Mouse (Mus musculus): ENCODE data around the gene Itpa. TPM values are rescaled to one million over a fixed set of nuclear protein-coding genes. Genes with fewer than 3 reads are reported as not detected.

Gene Itpa
- polyA plus RNA-seq, 1 experiment from 2014 or later, result 156 TPM

DNA sequence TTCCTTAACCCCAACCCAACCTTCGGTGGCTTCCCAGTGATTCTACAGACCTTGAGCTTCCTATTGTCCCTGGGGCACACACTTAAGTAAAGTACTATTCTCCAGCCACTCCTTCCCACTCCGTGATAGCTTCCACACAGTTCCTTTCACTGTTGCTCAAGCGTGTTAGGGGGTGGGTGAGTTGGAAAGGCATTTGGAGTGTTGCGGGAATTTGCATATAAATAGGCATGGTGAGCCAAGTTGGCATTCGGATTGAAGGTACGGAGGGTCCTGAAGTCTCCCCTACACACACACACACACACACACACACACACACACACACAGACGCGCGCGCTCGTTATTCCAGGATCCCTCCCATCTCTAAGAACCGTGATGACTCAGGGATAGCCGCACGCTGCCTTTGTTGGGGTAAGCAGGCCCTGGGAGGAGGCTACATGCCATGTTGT is 30.4 kb downstream of the Itpa start:
- no peak overlapping the region for H3K27ac ChIP-seq (ENCODE audit: low read depth, low read length)
- no peaks in the 10 kb centered on the region for H3K9me3 ChIP-seq (ENCODE audit: control insufficient read depth, low read length)
- peak overlapping the region; percentile 96 for H3K4me2 ChIP-seq
- peaks cover 25% of the 10 kb centered on the region for H3K27me3 ChIP-seq (ENCODE audit: control insufficient read depth, insufficient read depth, low read length)
- peak overlapping the region; percentile 46 for H3K4me3 ChIP-seq (ENCODE audit: low read depth, low read length)
- ATAC-seq (ENCODE audit: low FRiP score) (peak; percentile 30; the same call in 1 of the 2 replicates), DNase-seq (ENCODE audit: low spot score, missing footprints) (peak; percentile 95)
- H3K9ac ChIP-seq (ENCODE audit: low read length), result peak overlapping the region; percentile 44
- 1% methylated on average over 14 of the region's 14 CpGs for WGBS
- H3K4me1 ChIP-seq (ENCODE audit: control insufficient read depth, insufficient read depth, low read length), result peaks cover 6% of the 10 kb centered on the region
- H3K36me3 ChIP-seq (ENCODE audit: control insufficient read depth, insufficient read depth, low read length), result no peaks in the 10 kb centered on the region

DNA sequence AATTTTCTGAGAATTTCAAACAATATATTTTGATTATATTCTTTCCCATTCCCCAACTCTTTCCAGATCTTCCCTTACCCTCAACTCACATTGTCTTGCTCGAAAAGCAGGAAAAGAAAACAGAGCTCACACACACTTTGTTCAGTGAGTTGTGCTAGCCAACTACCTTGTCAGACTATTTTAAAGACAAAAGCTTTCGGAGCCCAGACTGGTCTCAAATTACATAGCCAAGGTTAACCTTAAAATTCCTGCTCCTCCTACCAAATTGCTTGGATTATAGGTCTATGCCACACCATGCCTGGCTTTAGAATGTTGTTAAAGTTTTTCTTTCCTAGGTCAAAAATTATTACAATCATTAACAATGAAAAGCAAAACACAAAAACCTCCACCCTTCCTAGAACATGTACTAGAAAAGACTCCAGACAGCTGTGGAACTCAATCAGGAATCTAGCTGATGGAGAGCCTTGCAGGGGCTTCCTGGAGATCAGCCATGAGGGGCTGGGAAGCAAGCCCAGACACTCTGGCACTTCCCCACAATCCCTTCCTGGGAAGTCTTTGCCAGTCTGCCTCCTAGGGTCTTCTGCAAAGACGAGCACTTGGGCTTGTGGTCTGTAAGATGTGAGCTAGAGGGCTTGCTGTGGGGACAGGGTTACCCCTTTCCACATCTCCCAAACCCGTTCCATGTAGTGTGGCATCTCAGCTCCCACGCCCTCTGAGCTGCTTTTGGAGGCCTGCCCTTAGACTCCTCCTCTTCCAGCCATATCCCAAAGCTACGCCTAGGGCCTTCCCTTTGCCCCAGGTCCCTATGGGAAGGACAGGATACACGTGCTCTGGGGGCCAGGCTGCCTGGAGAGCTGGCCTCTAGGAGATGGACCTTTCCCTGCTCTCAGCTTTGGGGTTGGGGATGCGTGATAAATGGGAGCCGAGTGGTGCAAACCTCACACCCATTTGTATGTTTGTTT is 36.9 kb downstream of the Itpa start:
- WGBS, result 69% methylated on average over 9 of the region's 9 CpGs
- Histone ChIP-seq H3K9ac (ENCODE audit: low read length) (no peak overlapping the region), H3K9me3 (ENCODE audit: control insufficient read depth, low read length) (no peaks in the 10 kb centered on the region), H3K36me3 (ENCODE audit: control insufficient read depth, insufficient read depth, low read length) (no peaks in the 10 kb centered on the region), H3K4me3 (ENCODE audit: low read depth, low read length) (no peak overlapping the region), H3K4me1 (ENCODE audit: control insufficient read depth, insufficient read depth, low read length) (no peaks in the 10 kb centered on the region), H3K27me3 (ENCODE audit: control insufficient read depth, insufficient read depth, low read length) (no peaks in the 10 kb centered on the region), H3K4me2 (no peak overlapping the region), H3K27ac (ENCODE audit: low read depth, low read length) (no peak overlapping the region)
- DNase-seq (ENCODE audit: low spot score, missing footprints), result no peak
- no peak for ATAC-seq (ENCODE audit: low FRiP score)

DNA sequence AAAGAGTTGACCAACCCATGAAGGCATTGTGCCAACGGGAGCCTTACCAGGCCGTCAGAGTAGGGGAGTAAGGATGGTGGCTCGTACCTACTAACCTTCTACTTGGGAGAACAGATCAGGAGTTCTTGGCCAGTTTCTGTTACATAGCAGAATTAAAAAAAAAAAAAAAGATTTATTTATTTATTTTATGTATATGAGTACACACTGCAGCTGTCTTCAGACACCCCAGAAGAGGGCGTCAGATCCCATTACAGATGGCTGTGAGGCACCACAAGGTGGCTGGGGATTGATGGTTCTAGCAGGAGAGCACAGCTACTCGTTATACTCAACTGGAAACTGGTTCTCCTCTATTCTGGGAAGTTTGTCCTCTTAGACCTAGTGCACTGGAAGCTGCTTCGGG is 37.8 kb downstream of the Itpa start:
- Histone ChIP-seq H3K27ac (ENCODE audit: low read depth, low read length) (no peak overlapping the region), H3K27me3 (ENCODE audit: control insufficient read depth, insufficient read depth, low read length) (no peaks in the 10 kb centered on the region), H3K4me1 (ENCODE audit: control insufficient read depth, insufficient read depth, low read length) (no peaks in the 10 kb centered on the region), H3K4me2 (no peak overlapping the region), H3K9ac (ENCODE audit: low read length) (no peak overlapping the region), H3K4me3 (ENCODE audit: low read depth, low read length) (no peak overlapping the region), H3K36me3 (ENCODE audit: control insufficient read depth, insufficient read depth, low read length) (no peaks in the 10 kb centered on the region), H3K9me3 (ENCODE audit: control insufficient read depth, low read length) (no peaks in the 10 kb centered on the region)
- WGBS, result 72% methylated on average over 6 of the region's 6 CpGs
- ATAC-seq (ENCODE audit: low FRiP score) (no peak), DNase-seq (ENCODE audit: low spot score, missing footprints) (no peak)

DNA sequence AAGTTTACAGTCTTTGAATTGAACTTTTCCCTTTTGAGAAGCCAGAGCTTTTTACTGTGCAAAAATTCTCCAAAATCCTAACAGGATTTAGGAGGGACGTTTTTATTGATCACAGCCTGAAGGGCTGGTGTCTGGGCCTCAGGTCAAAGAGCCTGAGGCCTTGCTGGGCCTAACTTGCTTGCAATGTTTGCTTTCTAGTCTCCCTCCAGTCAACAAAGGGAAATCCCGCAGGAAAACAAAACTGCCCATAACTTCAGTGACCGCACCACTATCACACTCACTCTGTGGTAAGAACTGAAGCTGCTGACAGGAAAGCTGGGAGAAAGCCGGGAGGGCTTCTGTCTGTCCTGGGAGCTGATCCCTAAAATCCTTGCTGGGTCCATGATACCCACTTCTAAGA is 39.2 kb downstream of the Itpa start:
- DNase-seq (ENCODE audit: low spot score, missing footprints), result no peak
- Histone ChIP-seq H3K9ac (ENCODE audit: low read length) (no peak overlapping the region), H3K4me3 (ENCODE audit: low read depth, low read length) (no peak overlapping the region), H3K4me1 (ENCODE audit: control insufficient read depth, insufficient read depth, low read length) (no peaks in the 10 kb centered on the region), H3K27me3 (ENCODE audit: control insufficient read depth, insufficient read depth, low read length) (no peaks in the 10 kb centered on the region), H3K4me2 (no peak overlapping the region), H3K27ac (ENCODE audit: low read depth, low read length) (no peak overlapping the region), H3K36me3 (ENCODE audit: control insufficient read depth, insufficient read depth, low read length) (no peaks in the 10 kb centered on the region), H3K9me3 (ENCODE audit: control insufficient read depth, low read length) (no peaks in the 10 kb centered on the region)
- no peak for ATAC-seq (ENCODE audit: low FRiP score)
- WGBS, result 59% methylated on average over 4 of the region's 4 CpGs

DNA sequence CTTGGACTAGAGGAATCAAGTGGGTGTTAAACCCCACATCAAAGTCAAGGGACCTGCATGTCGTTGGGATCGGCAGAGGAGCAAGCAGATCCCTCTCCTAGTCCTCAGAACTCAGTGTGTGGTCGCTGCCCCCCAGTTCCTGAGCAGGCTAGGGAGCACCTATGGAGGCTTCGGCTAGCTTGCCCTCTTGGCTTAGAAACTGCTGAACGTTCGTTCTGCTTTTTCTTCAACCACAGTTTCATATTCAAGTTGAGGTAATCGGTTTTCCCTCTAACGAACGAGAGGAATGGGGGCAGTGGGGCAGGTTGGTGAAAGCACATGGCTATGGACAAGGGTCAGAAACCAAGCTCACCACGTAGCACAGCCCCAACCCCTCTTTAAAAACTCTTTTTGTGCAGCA is 39.6 kb downstream of the Itpa start:
- 64% methylated on average over 10 of the region's 10 CpGs for WGBS
- no peak for ATAC-seq (ENCODE audit: low FRiP score)

DNA sequence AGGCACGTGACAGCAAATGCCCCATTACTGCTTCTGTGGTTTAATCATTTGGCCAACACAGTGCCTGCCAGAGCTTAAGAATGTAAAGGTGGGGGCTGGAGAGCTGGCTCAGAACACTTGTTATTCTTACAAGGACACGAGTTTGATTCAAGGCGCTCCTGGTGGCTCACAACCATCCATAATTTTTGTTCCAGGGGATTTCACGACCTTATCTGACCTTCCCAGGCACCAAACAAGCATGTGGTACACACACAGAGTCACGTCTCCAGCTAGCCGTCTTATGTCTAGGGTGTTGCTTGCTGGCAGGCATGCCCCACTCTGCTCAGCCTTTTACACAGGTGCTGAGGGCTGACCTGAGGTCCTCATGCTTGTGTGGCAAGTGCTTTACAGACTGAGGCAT is 50.5 kb downstream of the Itpa start:
- Histone ChIP-seq H3K36me3 (ENCODE audit: control insufficient read depth, insufficient read depth, low read length) (no peaks in the 10 kb centered on the region), H3K9ac (ENCODE audit: low read length) (no peak overlapping the region), H3K4me1 (ENCODE audit: control insufficient read depth, insufficient read depth, low read length) (no peaks in the 10 kb centered on the region), H3K27ac (ENCODE audit: low read depth, low read length) (no peak overlapping the region), H3K27me3 (ENCODE audit: control insufficient read depth, insufficient read depth, low read length) (no peaks in the 10 kb centered on the region), H3K4me2 (no peak overlapping the region), H3K4me3 (ENCODE audit: low read depth, low read length) (no peak overlapping the region), H3K9me3 (ENCODE audit: control insufficient read depth, low read length) (no peaks in the 10 kb centered on the region)
- no peak for ATAC-seq (ENCODE audit: low FRiP score)
- WGBS, result 83% methylated on average over 6 of the region's 6 CpGs
- DNase-seq (ENCODE audit: low spot score, missing footprints), result no peak

More for the DNA sequence above, 39.6 kb downstream of the Itpa start:
- Histone ChIP-seq H3K27ac (ENCODE audit: low read depth, low read length) (no peak overlapping the region), H3K4me2 (no peak overlapping the region), H3K27me3 (ENCODE audit: control insufficient read depth, insufficient read depth, low read length) (no peaks in the 10 kb centered on the region), H3K4me1 (ENCODE audit: control insufficient read depth, insufficient read depth, low read length) (no peaks in the 10 kb centered on the region), H3K4me3 (ENCODE audit: low read depth, low read length) (no peak overlapping the region), H3K9ac (ENCODE audit: low read length) (no peak overlapping the region), H3K36me3 (ENCODE audit: control insufficient read depth, insufficient read depth, low read length) (no peaks in the 10 kb centered on the region), H3K9me3 (ENCODE audit: control insufficient read depth, low read length) (no peaks in the 10 kb centered on the region)
- DNase-seq (ENCODE audit: low spot score, missing footprints), result no peak

DNA sequence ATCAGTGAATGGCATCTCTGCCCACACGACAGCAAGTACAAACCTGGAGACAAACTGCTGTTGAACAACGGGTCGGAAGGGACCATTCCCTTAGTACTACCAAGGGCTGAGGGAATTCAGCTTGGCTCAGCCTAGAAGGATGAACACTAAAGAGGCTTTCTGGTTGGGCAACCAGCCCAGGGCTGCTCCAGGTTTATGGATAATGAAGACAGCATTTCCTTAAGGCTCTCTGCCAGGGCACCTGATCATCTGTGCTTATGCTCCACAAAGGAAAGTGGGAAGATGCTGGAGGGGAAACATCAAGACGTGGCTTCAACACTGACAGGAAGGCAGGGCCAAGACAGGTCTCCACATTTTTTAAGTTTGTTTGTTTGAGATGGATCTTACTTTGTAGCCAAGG is 57.0 kb downstream of the Itpa start:
- DNase-seq (ENCODE audit: low spot score, missing footprints), result no peak
- Histone ChIP-seq H3K4me1 (ENCODE audit: control insufficient read depth, insufficient read depth, low read length) (no peaks in the 10 kb centered on the region), H3K27ac (ENCODE audit: low read depth, low read length) (no peak overlapping the region), H3K9ac (ENCODE audit: low read length) (no peak overlapping the region), H3K9me3 (ENCODE audit: control insufficient read depth, low read length) (no peaks in the 10 kb centered on the region), H3K36me3 (ENCODE audit: control insufficient read depth, insufficient read depth, low read length) (peaks cover 11% of the 10 kb centered on the region), H3K4me2 (no peak overlapping the region), H3K4me3 (ENCODE audit: low read depth, low read length) (no peak overlapping the region), H3K27me3 (ENCODE audit: control insufficient read depth, insufficient read depth, low read length) (no peaks in the 10 kb centered on the region)
- WGBS, result 83% methylated on average over 4 of the region's 4 CpGs
- ATAC-seq (ENCODE audit: low FRiP score), result no peak

DNA sequence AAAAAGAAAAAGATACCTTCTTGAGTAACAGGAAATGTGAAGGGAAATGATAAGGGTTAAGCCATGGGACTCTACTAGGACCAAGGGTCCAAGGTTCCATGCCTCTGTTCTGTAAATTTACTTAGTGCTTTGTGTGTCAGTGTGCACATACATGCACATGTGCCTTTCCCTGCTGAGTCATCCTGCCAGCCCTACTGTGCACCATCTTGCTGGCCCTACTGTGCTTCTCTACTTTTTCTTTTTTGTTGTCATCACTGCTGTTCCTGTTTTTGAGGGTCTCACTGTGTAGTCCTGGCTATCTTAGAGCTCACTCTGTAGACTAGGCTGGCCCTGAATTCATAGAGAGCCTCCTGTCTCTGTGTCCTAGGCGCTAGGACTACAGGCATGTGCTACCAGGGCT is 60.3 kb downstream of the Itpa start:
- no peaks in the 10 kb centered on the region for H3K4me1 ChIP-seq (ENCODE audit: control insufficient read depth, insufficient read depth, low read length)

DNA sequence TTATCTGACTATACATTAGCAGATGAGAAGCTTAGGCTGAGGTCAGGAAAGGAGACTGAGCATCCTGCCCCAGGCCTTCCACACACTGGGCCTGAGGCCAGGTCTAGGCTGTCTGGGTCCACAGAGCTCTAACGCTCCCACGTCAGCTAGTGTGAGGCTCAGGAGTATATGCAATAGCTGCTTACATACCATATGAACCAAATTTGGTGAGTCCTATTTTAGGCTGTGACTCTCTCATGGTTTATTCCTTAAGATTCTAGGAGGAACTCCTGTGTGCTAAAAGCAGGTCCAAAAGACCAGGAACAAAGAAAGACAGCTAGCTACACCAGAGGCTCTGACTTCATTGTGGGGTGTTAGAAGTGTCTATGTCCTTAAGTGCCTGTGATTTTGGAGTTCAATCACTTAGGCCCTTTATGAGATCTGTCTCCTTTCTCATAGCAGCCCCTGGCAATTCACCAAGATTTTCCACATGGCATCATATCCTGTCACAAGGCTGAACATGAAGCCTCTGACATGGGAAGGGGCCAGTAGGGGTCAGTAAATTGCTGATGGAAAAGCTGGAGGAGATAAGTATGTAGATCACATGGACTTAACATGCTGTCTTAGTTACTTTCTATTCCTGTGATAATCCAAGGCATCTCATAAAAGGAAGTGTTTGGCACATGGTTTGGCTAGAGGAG is 61.6 kb downstream of the Itpa start:
- 96% methylated on average over 2 of the region's 2 CpGs for WGBS
- Histone ChIP-seq H3K27ac (ENCODE audit: low read depth, low read length) (no peak overlapping the region), H3K4me2 (no peak overlapping the region), H3K4me3 (ENCODE audit: low read depth, low read length) (no peak overlapping the region), H3K27me3 (ENCODE audit: control insufficient read depth, insufficient read depth, low read length) (no peaks in the 10 kb centered on the region), H3K36me3 (ENCODE audit: control insufficient read depth, insufficient read depth, low read length) (peaks cover 23% of the 10 kb centered on the region), H3K9me3 (ENCODE audit: control insufficient read depth, low read length) (no peaks in the 10 kb centered on the region), H3K9ac (ENCODE audit: low read length) (no peak overlapping the region), H3K4me1 (ENCODE audit: control insufficient read depth, insufficient read depth, low read length) (no peaks in the 10 kb centered on the region)
- no peak for DNase-seq (ENCODE audit: low spot score, missing footprints)
- ATAC-seq (ENCODE audit: low FRiP score), result no peak

More for the DNA sequence above, 60.3 kb downstream of the Itpa start:
- WGBS, result 92% methylated on average over 1 of the region's 1 CpGs
- no peak for ATAC-seq (ENCODE audit: low FRiP score)
- H3K9ac ChIP-seq (ENCODE audit: low read length), result no peak overlapping the region
- no peaks in the 10 kb centered on the region for H3K9me3 ChIP-seq (ENCODE audit: control insufficient read depth, low read length)
- DNase-seq (ENCODE audit: low spot score, missing footprints), result no peak
- no peak overlapping the region for H3K4me3 ChIP-seq (ENCODE audit: low read depth, low read length)
- peaks cover 23% of the 10 kb centered on the region for H3K36me3 ChIP-seq (ENCODE audit: control insufficient read depth, insufficient read depth, low read length)
- no peak overlapping the region for H3K4me2 ChIP-seq
- no peak overlapping the region for H3K27ac ChIP-seq (ENCODE audit: low read depth, low read length)
- no peaks in the 10 kb centered on the region for H3K27me3 ChIP-seq (ENCODE audit: control insufficient read depth, insufficient read depth, low read length)

All from midbrain, embryonic 11.5 days (tissue).